ENCODE assay signal across 8 mouse cellular contexts in the genomic region with DNA sequence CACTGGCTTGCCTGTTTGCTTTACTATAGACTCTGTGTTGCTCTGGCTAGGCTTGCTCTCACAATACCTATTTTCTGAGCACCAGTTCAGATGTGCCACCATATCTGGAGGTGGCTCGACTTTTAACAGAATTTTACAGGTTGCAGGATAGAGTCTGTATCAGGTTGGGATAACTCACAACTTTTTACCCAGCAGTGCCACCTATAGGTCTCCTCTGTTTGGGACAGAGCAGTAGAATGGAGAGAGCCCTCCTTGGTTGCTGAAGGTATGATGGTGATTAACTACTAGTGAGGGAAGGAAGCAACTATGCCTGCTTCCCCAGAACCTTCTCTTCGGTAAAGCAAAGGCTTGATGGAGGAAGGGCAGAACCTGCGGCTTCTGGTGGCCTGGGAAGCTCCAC. TPM values are rescaled to one million over a fixed set of nuclear protein-coding genes. Genes with fewer than 3 reads are reported as not detected.
A peak's percentile ranks its signal among the peaks of the same experiment; 100 is the strongest.
DNase-seq lines count a peak whose midpoint lies in the region; ATAC-seq and TF ChIP-seq lines count a peak whose summit lies in the region.

No protein-coding gene starts in this region.

- no peak for TF ChIP-seq POLR2A in cerebellum, adult 2 months (IDR thresholded peaks at IDR 0.05; ENCODE audit: borderline replicate concordance, insufficient read depth, low read length)
- TF ChIP-seq POLR2A in thymus, adult 2 months (IDR thresholded peaks at IDR 0.05; ENCODE audit: control insufficient read depth, extremely low read depth, insufficient read depth, low read length, poor library complexity): no peak

- no peak overlapping the region for H3K9ac ChIP-seq in kidney, embryonic 14.5 days (ENCODE audit: low read depth, low read length)

- H3K9me3 ChIP-seq in kidney, embryonic 14.5 days (ENCODE audit: control insufficient read depth, low read length): no peaks in the 10 kb centered on the region
- H3K9me3 ChIP-seq in E14TG2a.4 (ENCODE audit: low read length): no peaks in the 10 kb centered on the region

- no peak for ATAC-seq in kidney, embryonic 14.5 days (ENCODE audit: low FRiP score, low TSS enrichment)

- no peaks in the 10 kb centered on the region for H3K27me3 ChIP-seq in cerebellum, adult 2 months (ENCODE audit: control insufficient read depth, insufficient read depth, low read length)
- no peaks in the 10 kb centered on the region for H3K27me3 ChIP-seq in kidney, embryonic 14.5 days (ENCODE audit: control insufficient read depth, insufficient read depth, low read length)
- H3K27me3 ChIP-seq in E14TG2a.4 (ENCODE audit: insufficient read depth, low read length): no peaks in the 10 kb centered on the region
- H3K27me3 ChIP-seq in thymus, adult 2 months (ENCODE audit: control insufficient read depth, insufficient read depth, low read length): no peaks in the 10 kb centered on the region

- H3K36me3 ChIP-seq in kidney, embryonic 14.5 days (ENCODE audit: control insufficient read depth, insufficient read depth, low read length): no peaks in the 10 kb centered on the region
- no peaks in the 10 kb centered on the region for H3K36me3 ChIP-seq in E14TG2a.4 (ENCODE audit: insufficient read depth, low read length)
- no peaks in the 10 kb centered on the region for H3K36me3 ChIP-seq in thymus, adult 2 months (ENCODE audit: control insufficient read depth, insufficient read depth, low read length)

- no peak overlapping the region for H3K4me3 ChIP-seq in cerebellum, adult 2 months (replicated peaks; ENCODE audit: insufficient read depth, low read depth, low read length)
- no peak overlapping the region for H3K4me3 ChIP-seq in kidney, embryonic 14.5 days (ENCODE audit: low read length)
- no peak overlapping the region for H3K4me3 ChIP-seq in E14TG2a.4 (replicated peaks; ENCODE audit: low read length)
- no peak overlapping the region for H3K4me3 ChIP-seq in thymus, adult 2 months (ENCODE audit: control insufficient read depth, insufficient read depth, low read length)

- peak; percentile 9 to 12 for DNase-seq in cerebellum, postnatal 14 days
- DNase-seq in cerebellum, adult 2 months: no peak
- peak; percentile 24 for DNase-seq in kidney, adult 18-20 months
- peak; percentile 26 for DNase-seq in kidney, postnatal 10 days
- DNase-seq in thymus, adult 2 months: no peak
- no peak for DNase-seq in spleen, postnatal 4 days (ENCODE audit: low spot score in 2 of 2)

- WGBS in cerebellum, adult 2 months: 64% methylated on average over 3 of the region's 3 CpGs
- WGBS in kidney, embryonic 14.5 days: 60% methylated on average over 3 of the region's 3 CpGs
- WGBS in thymus, adult 2 months: 55% methylated on average over 3 of the region's 3 CpGs

- no peaks in the 10 kb centered on the region for H3K4me1 ChIP-seq in cerebellum, adult 2 months (ENCODE audit: control insufficient read depth, insufficient read depth, low read length)
- H3K4me1 ChIP-seq in kidney, embryonic 14.5 days (ENCODE audit: control insufficient read depth, insufficient read depth, low read length): no peaks in the 10 kb centered on the region
- H3K4me1 ChIP-seq in E14TG2a.4 (replicated peaks; ENCODE audit: low read depth, low read length): peaks cover 28% of the 10 kb centered on the region
- no peaks in the 10 kb centered on the region for H3K4me1 ChIP-seq in thymus, adult 2 months (replicated peaks; ENCODE audit: control insufficient read depth, insufficient read depth, low read length)

- no peak overlapping the region for H3K4me2 ChIP-seq in kidney, embryonic 14.5 days (replicated peaks; ENCODE audit: low read depth, low read length)

- no peak for TF ChIP-seq CTCF in cerebellum, adult 2 months (IDR thresholded peaks at IDR 0.05; ENCODE audit: borderline replicate concordance, insufficient read depth, low read depth, low read length)
- TF ChIP-seq CTCF in E14TG2a.4 (conservative IDR thresholded peaks at IDR 0.05; ENCODE audit: low read length): peak; percentile 16; the same call in 1 of the 2 replicates
- no peak for TF ChIP-seq CTCF in thymus, adult 2 months (IDR thresholded peaks at IDR 0.05; ENCODE audit: borderline replicate concordance, control insufficient read depth, extremely low read depth, insufficient read depth, low read length, poor library complexity)

- no peak overlapping the region for H3K27ac ChIP-seq in cerebellum, adult 2 months (ENCODE audit: insufficient read depth, low read length)
- no peak overlapping the region for H3K27ac ChIP-seq in kidney, embryonic 14.5 days (ENCODE audit: low read depth, low read length)
- H3K27ac ChIP-seq in thymus, adult 2 months (ENCODE audit: control insufficient read depth, insufficient read depth, low read length): no peak overlapping the region

RNA-seq across cellular contexts. Expression of a gene that starts 35.0 kb away (rescaled TPM):
- polyA plus RNA-seq in cerebellum, adult 2 months (2012; rRNA removed): 21.9 and 22.3 TPM in 2 replicates
- 1.2 and 2.0 TPM in 2 replicates for polyA plus RNA-seq in kidney, embryonic 14.5 days (2014; fragmentation: Nextera tagmentation; extraction: Ambion mirVana)
- 0.12 and 0.15 TPM in 2 replicates for polyA plus RNA-seq in thymus, adult 2 months (2012; rRNA removed)

Comparison
In these comparisons a context has a peak if more than half of its experiments do, and no peak if none do; other contexts are left out.
1. DNase-seq: peak in cerebellum, postnatal 14 days (2 of 2), kidney, adult 18-20 months (single experiment) and kidney, postnatal 10 days (single experiment); none in cerebellum, adult 2 months (0 of 2), thymus, adult 2 months (single experiment) and spleen, postnatal 4 days (0 of 2).